Comparison of ENCODE assay signal across 17 mouse cellular contexts in genomic region chr3:97238521-97238920, GRCm38 (mm10).
"Had no signal": no experiment of that assay in that cellular context is flagged by ENCODE, and none has a peak within 500 bp of the region (broad histone marks: within the 10 kb centered on the region; RNA-seq: fewer than 3 reads in every experiment).

No protein-coding gene starts in this region.

- H3K9ac ChIP-seq: limb, embryonic 15.5 days; liver, embryonic 12.5 days; lung, embryonic 14.5 days; midbrain, embryonic 13.5 days; neural tube, embryonic 15.5 days had no signal

- H3K36me3 ChIP-seq: limb, embryonic 15.5 days; liver, embryonic 12.5 days; midbrain, embryonic 13.5 days; neural tube, embryonic 15.5 days had no signal

- H3K4me2 ChIP-seq: limb, embryonic 15.5 days; liver, embryonic 12.5 days; lung, embryonic 14.5 days; midbrain, embryonic 13.5 days; neural tube, embryonic 15.5 days had no signal

- ATAC-seq: liver, embryonic 12.5 days; midbrain, embryonic 13.5 days had no signal

- H3K27me3 ChIP-seq: limb, embryonic 15.5 days; liver, embryonic 12.5 days; midbrain, embryonic 13.5 days; neural tube, embryonic 15.5 days had no signal

- H3K4me3 ChIP-seq: limb, embryonic 15.5 days; liver, embryonic 12.5 days; midbrain, embryonic 13.5 days; myocyte; neural tube, embryonic 15.5 days had no signal

- H3K4me1 ChIP-seq: liver, embryonic 12.5 days had no signal

- DNase-seq: kidney, adult 9 months; kidney, postnatal 36 days; layer of hippocampus, adult 9-11 months; layer of hippocampus, postnatal 36 days; lung, embryonic 14.5 days; lung, postnatal 10 days; lung, postnatal 4 days; right cerebral cortex, adult 18-20 months; right cerebral cortex, postnatal 25 days; thymus, postnatal 4 days had no signal

- H3K9me3 ChIP-seq: limb, embryonic 15.5 days; liver, embryonic 12.5 days; midbrain, embryonic 13.5 days; neural tube, embryonic 15.5 days had no signal

- H3K27ac ChIP-seq: kidney, postnatal 0 days; limb, embryonic 15.5 days; liver, embryonic 12.5 days; midbrain, embryonic 13.5 days; neural tube, embryonic 15.5 days; stomach, postnatal 0 days had no signal
